Mouse (Mus musculus): ENCODE data around the gene Tmem203. TPM values are rescaled to one million over a fixed set of nuclear protein-coding genes. Genes with fewer than 3 reads are reported as not detected.
A peak's percentile ranks its signal among the peaks of the same experiment; 100 is the strongest.

The Tmem203 gene
- polyA plus RNA-seq, 2 experiments, result 8.8 TPM

GRCm38 (mm10) chr2:25214444-25214843, 40.8 kb upstream of the Tmem203 start, which contains the start of gene Stpg3:
TSS of gene Stpg3 (minus strand) at chr2:25214637.
- Histone ChIP-seq H3K4me2 (ENCODE audit: low read depth) (no peak within 1 kb of the TSS), H3K36me3 (replicated peaks; ENCODE audit: control insufficient read depth, insufficient read depth, low read depth) (no peaks in the 10 kb centered on the region), H3K9me3 (ENCODE audit: control insufficient read depth, low read length) (no peaks in the 10 kb centered on the region), H3K4me1 (replicated peaks; ENCODE audit: control insufficient read depth in 2 of 2, insufficient read depth in 2 of 2, low read length in 1 of 2) (peaks cover 10 to 15% of the 10 kb centered on the region in 2 experiments), H3K27ac (no peak within 1 kb of the TSS), H3K27me3 (ENCODE audit: control insufficient read depth, insufficient read depth, low read length) (no peaks in the 10 kb centered on the region; the same call in 1 of the 2 replicates), H3K4me3 (ENCODE audit: insufficient read depth in 1 of 2, low read depth in 2 of 2, low read length in 2 of 2) (no peak within 1 kb of the TSS), H3K9ac (replicated peaks) (no peak within 1 kb of the TSS)
- ATAC-seq (ENCODE audit: insufficient read depth), result no peak
- no peak for DNase-seq (ENCODE audit: low read depth in 3 of 3, low spot score in 3 of 3)
- no peak for TF ChIP-seq EP300 (IDR thresholded peaks at IDR 0.05; ENCODE audit: low read depth)
- TF ChIP-seq CTCF (IDR thresholded peaks at IDR 0.05; ENCODE audit: low read depth), result no peak
- WGBS (ENCODE audit: insufficient replicate concordance), result 73% methylated on average over 3 of the region's 3 CpGs

DNA sequence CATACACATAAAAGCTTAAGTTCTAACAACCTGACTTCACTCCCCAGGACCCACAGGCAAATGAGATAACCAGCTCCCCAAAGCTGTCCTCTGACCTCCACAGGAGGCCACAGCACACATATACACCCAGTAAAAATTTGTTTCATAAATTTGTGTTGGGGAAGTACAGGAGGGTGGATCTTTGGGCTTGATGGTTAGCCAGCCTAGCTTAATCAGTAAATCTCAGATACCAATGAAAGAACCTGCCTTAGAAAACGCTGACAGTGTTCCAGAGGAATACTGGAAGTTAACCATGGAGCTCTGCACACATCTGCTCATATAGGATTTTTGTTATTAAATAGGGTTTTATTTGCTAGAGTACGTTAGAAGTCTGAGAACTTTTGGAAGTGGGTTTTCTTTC, 37.6 kb upstream of the Tmem203 start:
- Histone ChIP-seq H3K4me2 (ENCODE audit: low read depth) (no peak overlapping the region), H3K36me3 (replicated peaks; ENCODE audit: control insufficient read depth, insufficient read depth, low read depth) (peaks cover 11% of the 10 kb centered on the region), H3K9ac (replicated peaks) (no peak overlapping the region), H3K27me3 (ENCODE audit: control insufficient read depth, insufficient read depth, low read length) (no peaks in the 10 kb centered on the region; the same call in 1 of the 2 replicates), H3K4me1 (replicated peaks; ENCODE audit: control insufficient read depth in 2 of 2, insufficient read depth in 2 of 2, low read length in 1 of 2) (no peaks in the 10 kb centered on the region), H3K27ac (no peak overlapping the region), H3K4me3 (ENCODE audit: insufficient read depth in 1 of 2, low read depth in 2 of 2, low read length in 2 of 2) (no peak overlapping the region), H3K9me3 (ENCODE audit: control insufficient read depth, low read length) (no peaks in the 10 kb centered on the region)
- DNase-seq (ENCODE audit: low read depth in 3 of 3, low spot score in 3 of 3) (no peak), ATAC-seq (ENCODE audit: insufficient read depth) (no peak)
- 47% methylated on average over 2 of the region's 2 CpGs for WGBS (ENCODE audit: insufficient replicate concordance)
- TF ChIP-seq CTCF (IDR thresholded peaks at IDR 0.05; ENCODE audit: low read depth) (no peak), EP300 (IDR thresholded peaks at IDR 0.05; ENCODE audit: low read depth) (no peak)

DNA sequence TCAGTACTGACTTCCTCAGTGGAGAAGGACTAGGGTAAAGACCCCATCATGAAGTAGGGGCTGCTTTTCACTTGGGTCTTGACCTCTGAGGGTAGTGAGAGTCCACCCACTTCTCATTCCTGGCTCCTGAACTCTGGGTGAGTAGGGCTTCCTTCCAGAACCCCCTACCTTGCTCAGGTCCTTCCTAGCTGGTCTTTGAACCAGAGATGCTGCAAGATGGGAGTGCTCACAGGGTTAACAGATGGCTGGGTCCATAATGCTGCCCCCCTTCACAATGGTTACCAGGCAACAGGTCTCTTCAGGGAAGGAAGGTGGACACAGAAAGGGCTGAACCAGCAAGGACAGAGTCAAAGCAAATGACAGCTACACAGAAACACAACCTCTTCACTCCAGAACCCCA, 36.8 kb upstream of the Tmem203 start, which contains the start of gene Fam166a:
TSS of gene Fam166a (plus strand) at position 301 of the 400 bp plus-strand sequence.
- Histone ChIP-seq H3K36me3 (replicated peaks; ENCODE audit: control insufficient read depth, insufficient read depth, low read depth) (peaks cover 19% of the 10 kb centered on the region), H3K27me3 (ENCODE audit: control insufficient read depth, insufficient read depth, low read length) (no peaks in the 10 kb centered on the region; the same call in 1 of the 2 replicates), H3K27ac (no peak within 1 kb of the TSS), H3K4me1 (replicated peaks; ENCODE audit: control insufficient read depth in 2 of 2, insufficient read depth in 2 of 2, low read length in 1 of 2) (peaks cover 0 to 3% of the 10 kb centered on the region in 2 experiments; a peak in 1 of 4 replicates), H3K9ac (replicated peaks) (no peak within 1 kb of the TSS), H3K9me3 (ENCODE audit: control insufficient read depth, low read length) (no peaks in the 10 kb centered on the region), H3K4me3 (ENCODE audit: insufficient read depth in 1 of 2, low read depth in 2 of 2, low read length in 2 of 2) (no peak within 1 kb of the TSS), H3K4me2 (ENCODE audit: low read depth) (no peak within 1 kb of the TSS)
- ATAC-seq (ENCODE audit: insufficient read depth), result no peak
- no peak for TF ChIP-seq EP300 (IDR thresholded peaks at IDR 0.05; ENCODE audit: low read depth)
- TF ChIP-seq CTCF (IDR thresholded peaks at IDR 0.05; ENCODE audit: low read depth), result no peak
- no peak for DNase-seq (ENCODE audit: low read depth in 3 of 3, low spot score in 3 of 3)

GRCm38 (mm10) chr2:25221331-25221772, 33.9 kb upstream of the Tmem203 start:
- 61% methylated on average over 5 of the region's 5 CpGs for WGBS (ENCODE audit: insufficient replicate concordance)
- Histone ChIP-seq H3K4me2 (ENCODE audit: low read depth) (no peak overlapping the region), H3K9ac (replicated peaks) (no peak overlapping the region), H3K9me3 (ENCODE audit: control insufficient read depth, low read length) (no peaks in the 10 kb centered on the region), H3K4me3 (ENCODE audit: insufficient read depth in 1 of 2, low read depth in 2 of 2, low read length in 2 of 2) (0 out of 4 replicates have a peak overlapping the region, but pooled peaks of 1 of the 2 experiments have one; percentile 8), H3K27me3 (ENCODE audit: control insufficient read depth, insufficient read depth, low read length) (no peaks in the 10 kb centered on the region), H3K36me3 (replicated peaks; ENCODE audit: control insufficient read depth, insufficient read depth, low read depth) (peaks cover 24% of the 10 kb centered on the region), H3K4me1 (replicated peaks; ENCODE audit: control insufficient read depth in 2 of 2, insufficient read depth in 2 of 2, low read length in 1 of 2) (peaks cover 5 to 10% of the 10 kb centered on the region in 2 experiments), H3K27ac (no peak overlapping the region)
- TF ChIP-seq CTCF (IDR thresholded peaks at IDR 0.05; ENCODE audit: low read depth), result no peak
- TF ChIP-seq EP300 (IDR thresholded peaks at IDR 0.05; ENCODE audit: low read depth), result no peak
- ATAC-seq (ENCODE audit: insufficient read depth) (no peak), DNase-seq (ENCODE audit: low read depth in 3 of 3, low spot score in 3 of 3) (no peak)

DNA sequence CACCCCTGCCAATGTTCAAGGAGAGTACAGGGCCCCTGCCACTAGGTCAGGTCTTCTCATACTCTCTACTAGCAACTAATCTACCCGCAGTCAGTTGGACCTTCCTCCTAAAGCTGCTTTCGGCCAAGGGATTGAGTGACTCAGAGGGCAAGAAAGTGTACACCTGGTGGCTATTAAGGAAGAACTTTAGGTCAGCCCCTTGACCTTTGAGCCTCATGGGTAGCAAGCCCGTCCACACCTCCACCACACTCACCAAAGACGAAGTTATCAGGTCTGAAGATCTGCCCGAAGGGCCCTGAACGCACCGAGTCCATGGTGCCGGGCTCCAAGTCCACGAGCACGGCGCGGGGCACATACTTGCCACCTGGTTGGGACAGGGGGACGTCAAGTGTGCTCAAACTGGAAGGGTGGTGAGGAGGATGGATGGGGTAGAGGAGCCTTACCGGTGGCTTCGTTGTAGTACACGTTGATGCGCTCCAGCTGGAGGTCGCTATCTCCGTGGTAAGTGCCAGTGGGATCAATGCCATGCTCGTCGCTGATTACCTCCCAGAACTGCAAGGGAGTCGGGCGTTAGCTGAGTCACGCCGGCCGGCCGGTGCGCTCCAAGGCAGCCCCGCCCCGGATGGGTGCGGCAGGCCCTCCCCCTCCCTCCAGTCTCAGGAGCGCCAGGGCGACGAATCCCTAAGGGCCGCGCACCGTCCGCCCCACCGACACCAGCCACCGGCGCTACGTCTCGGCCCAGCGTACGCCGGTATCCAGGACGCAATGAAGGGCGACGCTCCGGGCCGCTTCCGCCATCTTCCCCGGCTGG, 31.4 kb upstream of the Tmem203 start:
- under 1% methylated on average over 52 of the region's 53 CpGs for WGBS (ENCODE audit: insufficient replicate concordance)
- ATAC-seq (ENCODE audit: insufficient read depth), result peak; percentile 76
- Histone ChIP-seq H3K36me3 (replicated peaks; ENCODE audit: control insufficient read depth, insufficient read depth, low read depth) (peaks cover 24% of the 10 kb centered on the region), H3K9me3 (ENCODE audit: control insufficient read depth, low read length) (no peaks in the 10 kb centered on the region), H3K4me1 (replicated peaks; ENCODE audit: control insufficient read depth in 2 of 2, insufficient read depth in 2 of 2, low read length in 1 of 2) (peaks cover 5 to 13% of the 10 kb centered on the region in 2 experiments), H3K9ac (replicated peaks) (peak overlapping the region; percentile 100), H3K27ac (peak overlapping the region; percentile 100), H3K4me3 (ENCODE audit: insufficient read depth in 1 of 2, low read depth in 2 of 2, low read length in 2 of 2) (peak overlapping the region; percentile 90 to 96), H3K4me2 (ENCODE audit: low read depth) (peak overlapping the region; percentile 81), H3K27me3 (ENCODE audit: control insufficient read depth, insufficient read depth, low read length) (no peaks in the 10 kb centered on the region)
- DNase-seq (ENCODE audit: low read depth in 3 of 3, low spot score in 3 of 3), result peak; percentile 86 to 90 (median 87)
- peak; percentile 39; the same call in 1 of the 2 replicates for TF ChIP-seq EP300 (IDR thresholded peaks at IDR 0.05; ENCODE audit: low read depth)
- no peak for TF ChIP-seq CTCF (IDR thresholded peaks at IDR 0.05; ENCODE audit: low read depth)

Data from liver, embryonic 14.5 days (tissue).